Mouse (Mus musculus) liver, postnatal 0 days (tissue): ENCODE data around the gene Pfn1.

ENCODE experiments used
- CTCF ChIP-seq: sonication (generic); IDR thresholded peaks from 2 replicates; pipeline ENCODE4 v1.5.1; 2016; ENCODE audit warnings: antibody characterized with exemption, low read depth
- EP300 ChIP-seq: IDR thresholded peaks from 2 replicates; pipeline ENCODE4 v1.6.1; 2016; ENCODE audit warnings: antibody characterized with exemption, low read depth, mild to moderate bottlenecking

DNA sequence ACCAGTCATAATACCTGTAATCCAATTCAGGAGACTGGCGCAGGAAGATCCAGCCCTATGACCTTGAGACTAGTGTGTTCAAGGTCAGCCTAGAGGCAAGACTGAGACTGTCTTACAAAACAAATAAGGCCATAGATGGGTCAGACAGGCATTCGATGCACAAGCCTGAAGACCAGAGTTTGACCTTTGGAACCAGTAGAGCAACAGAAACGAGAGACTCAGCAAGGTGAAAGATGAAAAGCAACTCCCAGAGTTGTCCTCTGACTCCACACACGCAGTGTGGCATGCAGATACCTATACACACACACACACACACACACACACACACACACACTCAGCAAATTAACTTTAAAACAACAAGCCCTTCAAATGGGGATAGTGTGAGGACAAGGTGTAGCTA lies 27.6 kb downstream of the Pfn1 start:
- TF ChIP-seq EP300 (no peak), CTCF (no peak)
